Mouse (Mus musculus) kidney, embryonic 14.5 days (tissue): ENCODE measurements around the gene Mlx. TPM values are rescaled to one million over a fixed set of nuclear protein-coding genes. Genes with fewer than 3 reads are reported as not detected.
A peak's percentile ranks its signal among the peaks of the same experiment; 100 is the strongest.

Experiments used
- ATAC-seq: fragments of 200-750 bp; cut with Nextera tagmentation; 2 replicates; pipeline ENCODE4 v1.8.0; 2017; ENCODE audit warnings: moderate number of reproducible peaks, mild to moderate bottlenecking, moderate TSS enrichment, moderate library complexity; ENCODE audit not compliant: low FRiP score, low TSS enrichment
- H3K27ac ChIP-seq: fragments of 300-500 bp; sonication (generic); 2 replicates; pipeline ENCODE4 v1.5.1; 2014; ENCODE audit warnings: low read depth, mild to moderate bottlenecking, low read length, moderate library complexity, mixed read lengths
- H3K27me3 ChIP-seq: fragments of 300-500 bp; sonication (generic); 2 replicates; pipeline ENCODE4 v1.6.1; 2014; ENCODE audit warnings: mild to moderate bottlenecking, low read length; ENCODE audit not compliant: control insufficient read depth, insufficient read depth
- H3K36me3 ChIP-seq: fragments of 300-500 bp; sonication (generic); 2 replicates; pipeline ENCODE4 v1.6.1; 2014; ENCODE audit warnings: low read length, mixed read lengths; ENCODE audit not compliant: control insufficient read depth, insufficient read depth
- H3K4me1 ChIP-seq: fragments of 300-500 bp; sonication (generic); 2 replicates; pipeline ENCODE4 v1.6.1; 2014; ENCODE audit warnings: low read length, mixed read lengths; ENCODE audit not compliant: control insufficient read depth, insufficient read depth
- H3K4me2 ChIP-seq: fragments of 300-500 bp; sonication (generic); replicated peaks from 2 replicates; pipeline ENCODE4 v1.6.1; 2014; ENCODE audit warnings: low read depth, mild to moderate bottlenecking, low read length
- H3K4me3 ChIP-seq: fragments of 300-500 bp; sonication (generic); 2 replicates; pipeline ENCODE4 v1.5.1; 2014; ENCODE audit warnings: mild to moderate bottlenecking, low read length
- H3K9ac ChIP-seq: fragments of 300-500 bp; sonication (generic); 2 replicates; pipeline ENCODE4 v1.6.1; 2014; ENCODE audit warnings: low read depth, mild to moderate bottlenecking, low read length, moderate library complexity
- H3K9me3 ChIP-seq: fragments of 300-500 bp; sonication (generic); 2 replicates; pipeline ENCODE4 v1.6.1; 2016; ENCODE audit warnings: low read length; ENCODE audit not compliant: control insufficient read depth
- WGBS: fragments of 180-500 bp; shearing (Covaris S2); extraction: QIAGEN DNeasy Blood & Tissue Kit; methylation state at CpG from one replicate; pipeline ENCODE4 v1.1.7; 2014; 5-methylcytosine and 5-hydroxymethylcytosine counted together
- polyA plus RNA-seq: library from polyadenylated mRNA; unstranded; fragments of >200 nt; fragmentation: Nextera tagmentation; extraction: Ambion mirVana; gene quantifications from 2 replicates; pipeline ENCODE4 v1.2.1, GENCODE M21; 2014

The Mlx gene
- polyA plus RNA-seq, 1 experiment from 2014 or later: 39.7 TPM

DNA sequence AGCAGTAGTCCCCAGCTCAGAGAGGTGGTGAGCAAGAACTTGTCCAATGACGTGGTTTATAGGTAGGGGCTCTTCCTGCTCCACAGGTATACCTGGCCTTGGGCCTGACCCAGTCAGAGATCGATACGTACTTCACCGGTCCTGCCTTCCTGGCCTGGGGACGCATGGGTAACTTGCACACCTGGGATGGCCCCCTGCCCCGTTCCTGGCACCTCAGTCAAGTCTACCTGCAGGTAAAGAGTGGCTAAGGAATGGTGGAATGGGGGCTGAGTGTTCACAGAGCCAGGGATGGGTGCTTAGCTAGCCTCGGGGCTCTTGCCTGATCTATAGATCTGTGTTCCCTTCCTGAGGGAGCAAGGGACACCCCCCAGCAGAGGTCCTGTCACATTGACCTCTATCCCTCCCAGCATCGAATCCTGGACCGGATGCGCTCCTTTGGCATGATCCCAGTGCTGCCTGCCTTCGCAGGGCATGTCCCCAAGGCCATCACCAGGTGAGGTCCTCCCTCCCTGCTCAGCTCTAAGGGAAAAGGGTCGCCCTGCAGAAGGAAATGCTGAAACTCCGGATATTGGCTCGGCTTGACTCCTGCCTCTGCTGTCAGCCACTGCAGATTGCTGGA lies 15.2 kb upstream of the Mlx start:
- Histone ChIP-seq H3K9me3 (no peaks in the 10 kb centered on the region), H3K36me3 (no peaks in the 10 kb centered on the region), H3K27me3 (0 out of 2 replicates have a peak, but pooled peaks cover 7% of the 10 kb centered on the region), H3K4me3 (no peak overlapping the region), H3K9ac (no peak overlapping the region), H3K4me1 (0 out of 2 replicates have a peak, but pooled peaks cover 4% of the 10 kb centered on the region), H3K4me2 (no peak overlapping the region), H3K27ac (no peak overlapping the region)
- no peak for ATAC-seq
- WGBS: 69% methylated on average over 14 of the region's 14 CpGs

- H3K9ac ChIP-seq: no peak within 1 kb of the TSS
- H3K4me2 ChIP-seq: no peak within 1 kb of the TSS
- peak within 1 kb of the TSS; percentile 4; the same call in 1 of the 2 replicates for H3K4me3 ChIP-seq
- ATAC-seq: no peak
- WGBS: 73% methylated on average over 9 of the region's 9 CpGs
- no peaks in the 10 kb centered on the region for H3K9me3 ChIP-seq
- H3K4me1 ChIP-seq: peaks cover 8% of the 10 kb centered on the region
- peaks cover 43% of the 10 kb centered on the region for H3K27me3 ChIP-seq
- no peaks in the 10 kb centered on the region for H3K36me3 ChIP-seq
- no peak within 1 kb of the TSS for H3K27ac ChIP-seq
Measured at GRCm38 (mm10) chr11:101078121-101078520, 9.0 kb upstream of the Mlx start, which contains the start of gene Hsd17b1. Gene Hsd17b1 (plus strand): TSS chr11:101078411.

- Histone ChIP-seq H3K36me3 (no peaks in the 10 kb centered on the region), H3K9me3 (no peaks in the 10 kb centered on the region), H3K4me2 (peak overlapping the region; percentile 8), H3K4me3 (peak overlapping the region; percentile 4), H3K27ac (no peak overlapping the region), H3K9ac (no peak overlapping the region; the same call in 1 of the 2 replicates), H3K4me1 (peaks cover 14% of the 10 kb centered on the region), H3K27me3 (peaks cover 43% of the 10 kb centered on the region)
- no peak for ATAC-seq
- 5% methylated on average over 25 of the region's 27 CpGs for WGBS
Measured at GRCm38 (mm10) chr11:101079746-101080145, 7.3 kb upstream of the Mlx start.

GRCm38 (mm10) chr11:101080421-101080820 lies 6.7 kb upstream of the Mlx start:
- Histone ChIP-seq H3K4me1 (peaks cover 14% of the 10 kb centered on the region), H3K9ac (no peak overlapping the region), H3K4me3 (no peak overlapping the region), H3K36me3 (0 out of 2 replicates have a peak, but pooled peaks cover 1% of the 10 kb centered on the region), H3K9me3 (no peaks in the 10 kb centered on the region), H3K27me3 (peaks cover 43% of the 10 kb centered on the region), H3K4me2 (no peak overlapping the region), H3K27ac (no peak overlapping the region)
- no peak for ATAC-seq
- 66% methylated on average over 5 of the region's 5 CpGs for WGBS

DNA sequence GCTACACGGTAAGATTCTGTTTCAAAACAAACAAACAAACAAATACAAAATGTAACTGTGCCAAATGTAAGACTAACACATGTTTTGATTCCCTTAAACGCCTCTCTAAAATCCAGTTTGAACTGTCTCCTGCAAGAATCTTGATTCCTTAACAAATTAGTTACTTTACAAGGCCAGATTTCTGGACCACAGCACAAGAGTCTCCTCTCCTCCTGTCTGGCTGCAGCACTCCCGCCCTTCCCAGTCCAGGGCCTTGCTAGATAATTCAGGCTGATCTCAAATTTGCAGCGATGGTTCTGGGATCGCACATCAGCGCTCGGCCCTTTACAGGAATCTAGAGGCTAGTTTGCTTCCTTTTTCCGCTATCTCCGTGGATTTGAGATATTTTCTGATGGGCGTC lies 5.4 kb upstream of the Mlx start:
- WGBS: 6% methylated on average over 10 of the region's 10 CpGs
- Histone ChIP-seq H3K4me2 (peak overlapping the region; percentile 97), H3K36me3 (0 out of 2 replicates have a peak, but pooled peaks cover 6% of the 10 kb centered on the region), H3K27ac (peak overlapping the region; percentile 14; the same call in 1 of the 2 replicates), H3K27me3 (peaks cover 43% of the 10 kb centered on the region), H3K4me1 (peaks cover 14% of the 10 kb centered on the region), H3K9me3 (no peaks in the 10 kb centered on the region), H3K9ac (peak overlapping the region; percentile 51; the same call in 1 of the 2 replicates), H3K4me3 (peak overlapping the region; percentile 84)
- ATAC-seq: no peak

DNA sequence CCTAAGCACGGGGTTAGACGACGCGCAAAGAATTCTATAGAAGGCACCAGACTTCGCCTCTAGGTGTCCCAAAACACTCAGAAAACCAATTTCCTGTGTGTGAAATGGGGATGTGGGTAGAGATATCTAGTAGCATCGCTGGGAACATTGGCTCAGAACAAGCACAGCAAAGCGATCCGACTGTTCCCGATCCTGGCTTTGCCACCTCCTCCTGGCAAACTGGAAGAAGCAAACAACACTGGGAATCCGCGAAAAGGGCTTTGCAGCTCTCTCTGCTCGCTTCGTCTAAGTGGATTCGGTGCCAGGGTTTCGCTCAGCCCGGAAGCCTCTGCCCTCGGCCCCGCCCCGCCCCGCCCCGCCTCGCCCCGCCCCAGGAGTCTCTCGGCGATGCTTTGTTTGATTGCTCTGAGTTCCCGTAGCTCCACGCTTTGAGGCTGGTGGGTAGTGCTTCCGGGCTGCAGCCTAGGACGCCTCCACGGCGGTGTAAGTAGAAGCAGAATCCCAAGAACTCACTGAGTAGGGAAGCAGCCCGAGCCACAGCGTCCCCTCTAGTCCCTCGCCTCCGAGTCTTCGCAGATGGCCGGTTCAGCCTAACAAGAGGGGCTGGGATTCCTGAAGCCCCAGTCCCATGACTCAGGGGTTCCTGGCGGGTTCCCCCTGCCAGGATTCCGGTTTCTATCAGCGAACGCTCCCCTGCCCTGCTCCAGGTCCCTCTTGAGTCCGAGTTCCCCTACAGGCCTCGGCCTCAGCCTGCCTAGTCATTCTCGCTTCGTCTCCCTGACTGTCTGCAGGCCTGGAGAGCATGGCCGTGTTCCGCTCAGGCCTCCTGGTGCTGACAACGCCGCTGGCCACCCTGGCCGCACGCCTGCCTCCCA lies 4.6 kb upstream of the Mlx start, which contains the start of gene Coasy:
TSS of gene Coasy (plus strand) at position 358 of the 875 bp plus-strand sequence.
- Histone ChIP-seq H3K4me1 (peaks cover 14% of the 10 kb centered on the region), H3K4me2 (peak within 1 kb of the TSS; percentile 97), H3K36me3 (0 out of 2 replicates have a peak, but pooled peaks cover 6% of the 10 kb centered on the region), H3K27me3 (peaks cover 40% of the 10 kb centered on the region), H3K4me3 (peak within 1 kb of the TSS; percentile 84), H3K9ac (peak within 1 kb of the TSS; percentile 94), H3K9me3 (no peaks in the 10 kb centered on the region), H3K27ac (peak within 1 kb of the TSS; percentile 90)
- ATAC-seq: peak; percentile 90
- WGBS: under 1% methylated on average over 51 of the region's 51 CpGs

DNA sequence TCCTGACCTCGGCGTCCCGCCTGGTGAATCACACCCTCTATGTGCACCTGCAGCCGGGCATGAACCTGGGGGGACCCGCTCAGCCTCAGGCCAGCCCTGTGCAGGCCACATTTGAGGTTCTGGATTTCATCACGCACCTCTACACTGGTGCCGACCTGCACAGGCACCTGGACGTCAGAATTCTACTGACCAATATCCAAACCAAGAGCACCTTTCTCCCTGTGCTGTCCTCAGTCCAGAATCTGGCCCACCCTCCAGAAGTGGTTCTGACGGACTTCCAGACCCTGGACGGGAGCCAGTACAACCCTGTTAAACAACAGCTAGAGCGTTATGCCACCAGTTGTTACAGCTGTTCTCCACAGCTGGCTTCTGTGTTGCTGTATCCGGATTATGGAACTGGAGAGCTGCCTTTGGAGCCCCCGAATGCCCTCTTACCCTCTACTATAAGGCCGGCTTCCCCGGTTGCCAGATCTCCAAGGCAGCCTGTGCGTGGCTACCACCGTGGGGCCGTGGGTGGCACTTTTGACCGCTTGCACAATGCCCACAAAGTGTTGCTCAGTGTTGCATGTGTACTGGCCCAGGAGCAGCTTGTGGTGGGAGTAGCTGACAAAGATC lies 3.9 kb upstream of the Mlx start:
- Histone ChIP-seq H3K9me3 (no peaks in the 10 kb centered on the region), H3K4me1 (peaks cover 21% of the 10 kb centered on the region)
- ATAC-seq: no peak

DNA sequence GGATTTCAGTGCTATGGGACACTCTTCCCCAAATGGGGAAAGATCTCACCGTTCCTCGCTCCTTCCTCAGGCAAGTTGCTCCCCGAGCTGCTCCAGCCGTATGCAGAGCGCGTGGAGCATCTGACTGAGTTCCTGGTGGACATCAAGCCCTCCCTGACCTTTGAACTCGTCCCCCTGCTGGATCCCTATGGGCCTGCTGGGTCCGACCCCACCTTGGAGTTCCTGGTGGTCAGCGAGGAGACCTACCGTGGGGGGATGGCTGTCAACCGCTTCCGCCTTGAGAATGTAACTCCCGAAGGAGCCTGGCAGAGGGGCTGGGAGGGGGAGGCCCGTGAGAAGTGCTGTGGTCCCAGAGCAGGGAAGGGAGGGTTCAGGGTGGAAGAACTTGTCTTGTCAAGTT lies 2.8 kb upstream of the Mlx start:
- peaks cover 12% of the 10 kb centered on the region for H3K36me3 ChIP-seq
- H3K9ac ChIP-seq: no peak overlapping the region
- H3K27me3 ChIP-seq: peaks cover 22% of the 10 kb centered on the region
- no peak overlapping the region for H3K27ac ChIP-seq
- peaks cover 21% of the 10 kb centered on the region for H3K4me1 ChIP-seq
- no peak for ATAC-seq
- H3K9me3 ChIP-seq: no peaks in the 10 kb centered on the region
- no peak overlapping the region for H3K4me3 ChIP-seq
- 84% methylated on average over 14 of the region's 14 CpGs for WGBS
- H3K4me2 ChIP-seq: no peak overlapping the region

More for the DNA sequence above, 3.9 kb upstream of the Mlx start:
- 0 out of 2 replicates have a peak, but pooled peaks cover 6% of the 10 kb centered on the region for H3K36me3 ChIP-seq
- H3K4me2 ChIP-seq: peak overlapping the region; percentile 97
- peaks cover 33% of the 10 kb centered on the region for H3K27me3 ChIP-seq
- H3K27ac ChIP-seq: peak overlapping the region; percentile 90; the same call in 1 of the 2 replicates
- WGBS: 32% methylated on average over 19 of the region's 19 CpGs
- H3K9ac ChIP-seq: peak overlapping the region; percentile 94
- H3K4me3 ChIP-seq: peak overlapping the region; percentile 84
